Mouse (Mus musculus) layer of hippocampus, postnatal 10 days (tissue): ENCODE data around the gene Fgfr2. TPM values are rescaled to one million over a fixed set of nuclear protein-coding genes. Genes with fewer than 3 reads are reported as not detected.
A peak's percentile ranks its signal among the peaks of the same experiment; 100 is the strongest.

ENCODE experiments used
- DNase-seq, 2 experiments: peaks; one replicate each; pipeline ENCODE4 v3.0.0; 2021; ENCODE audit warnings: low spot score in 2 of 2
- total RNA-seq, 2 experiments: library from RNA; stranded (reverse); gene quantifications; 2 replicates each; pipeline ENCODE4 v1.2.3; 2021

The Fgfr2 gene
- total RNA-seq, 2 experiments from 2014 or later, result 35.6 to 48.3 TPM

- DNase-seq, result peak; percentile 25 to 38
Observed at GRCm38 (mm10) chr7:130368827-130369641, 2754.1 kb downstream of the Fgfr2 start.

- DNase-seq, result no peak
Observed at GRCm38 (mm10) chr7:130368036-130368826, 2754.9 kb downstream of the Fgfr2 start.

GRCm38 (mm10) chr7:130367222-130368035, 2755.7 kb downstream of the Fgfr2 start:
- DNase-seq, result no peak

- no peak for DNase-seq
Observed at GRCm38 (mm10) chr7:130365711-130366110, 2757.4 kb downstream of the Fgfr2 start.

- DNase-seq, result no peak
Observed at GRCm38 (mm10) chr7:130340412-130341152, 2782.6 kb downstream of the Fgfr2 start.

- no peak for DNase-seq
Observed at GRCm38 (mm10) chr7:130337601-130338000, 2785.5 kb downstream of the Fgfr2 start.

- no peak for DNase-seq
Observed at GRCm38 (mm10) chr7:130335440-130336051, 2787.6 kb downstream of the Fgfr2 start.

- DNase-seq, result peak; percentile 13 to 41
Observed at GRCm38 (mm10) chr7:130332515-130333220, 2790.5 kb downstream of the Fgfr2 start.

GRCm38 (mm10) chr7:130327603-130328365, 2795.4 kb downstream of the Fgfr2 start:
- DNase-seq, result peak in 1 of 2 experiments; percentile 20

GRCm38 (mm10) chr7:130325983-130326433, 2797.1 kb downstream of the Fgfr2 start:
- DNase-seq, result peak; percentile 34 to 35

GRCm38 (mm10) chr7:130324716-130325401, 2798.3 kb downstream of the Fgfr2 start:
- no peak for DNase-seq

GRCm38 (mm10) chr7:130323766-130324165, 2799.4 kb downstream of the Fgfr2 start:
- DNase-seq, result no peak

- DNase-seq, result peak; percentile 55 to 60
Observed at GRCm38 (mm10) chr7:130319799-130320556, 2803.2 kb downstream of the Fgfr2 start.

GRCm38 (mm10) chr7:130316294-130316693, 2806.9 kb downstream of the Fgfr2 start:
- no peak for DNase-seq

GRCm38 (mm10) chr7:130315221-130315620, 2807.9 kb downstream of the Fgfr2 start:
- DNase-seq, result no peak

GRCm38 (mm10) chr7:130314658-130315057, 2808.5 kb downstream of the Fgfr2 start:
- DNase-seq, result no peak

GRCm38 (mm10) chr7:130311362-130311761, 2811.8 kb downstream of the Fgfr2 start:
- no peak for DNase-seq
